Mouse (Mus musculus) kidney, adult 2 months (tissue): ENCODE measurements around the gene Lmln. TPM values are rescaled to one million over a fixed set of nuclear protein-coding genes. Genes with fewer than 3 reads are reported as not detected.
"Not testable (repeated sequence)": the region's sequence is repeated elsewhere in the genome, so short reads cannot be mapped to it uniquely, and the experiment has no call there.

Experiments used
- DNase-seq: peaks from one replicate; pipeline ENCODE4 v3.0.0; 2021
- H3K27ac ChIP-seq: fragments of 200-500 bp; 2 replicates; pipeline ENCODE4 v1.5.1; 2012; ENCODE audit warnings: low read depth, low read length, control low read depth, inconsistent platforms; ENCODE audit not compliant: insufficient read depth
- H3K27me3 ChIP-seq: fragments of 200-500 bp; replicated peaks from 2 replicates; pipeline ENCODE4 v1.6.1; 2012; ENCODE audit warnings: mild to moderate bottlenecking, moderate library complexity, low read length, inconsistent platforms; ENCODE audit not compliant: control insufficient read depth, insufficient read depth
- H3K36me3 ChIP-seq: fragments of 200-500 bp; 2 replicates; pipeline ENCODE4 v1.6.1; 2012; ENCODE audit warnings: mild to moderate bottlenecking, moderate library complexity, low read length, inconsistent platforms; ENCODE audit not compliant: control insufficient read depth, insufficient read depth
- H3K4me1 ChIP-seq: fragments of 200-500 bp; 2 replicates; pipeline ENCODE4 v1.6.1; 2011; ENCODE audit warnings: low read length; ENCODE audit not compliant: control insufficient read depth, insufficient read depth
- H3K4me3 ChIP-seq: fragments of 200-500 bp; 2 replicates; pipeline ENCODE4 v1.5.1; 2011; ENCODE audit warnings: mild to moderate bottlenecking, low read depth, low read length, control low read depth; ENCODE audit not compliant: insufficient read depth
- CTCF ChIP-seq: fragments of 200-500 bp; conservative IDR thresholded peaks from 2 replicates; pipeline ENCODE4 v1.5.1; 2011; ENCODE audit warnings: low read depth, mild to moderate bottlenecking, control low read depth, low read length, moderate library complexity, mixed read lengths; ENCODE audit not compliant: insufficient read depth, insufficient read length
- POLR2A ChIP-seq: fragments of 200-500 bp; IDR thresholded peaks from one replicate; pipeline ENCODE4 v1.6.1; 2011; ENCODE audit warnings: low read depth, low read length, control low read depth
- WGBS: fragments of 180-500 bp; shearing (Covaris S2); methylation state at CpG from one replicate; pipeline ENCODE4 v1.1.7; 2018; 5-methylcytosine and 5-hydroxymethylcytosine counted together
- polyA plus RNA-seq: library from polyadenylated mRNA; depleted of rRNA; stranded (reverse); fragments of >200 nt; gene quantifications from 2 replicates; pipeline ENCODE4 v1.2.3, GENCODE M21; 2012; rRNA removed

Lmln gene
- polyA plus RNA-seq, 1 experiment: 3.1 TPM

DNA sequence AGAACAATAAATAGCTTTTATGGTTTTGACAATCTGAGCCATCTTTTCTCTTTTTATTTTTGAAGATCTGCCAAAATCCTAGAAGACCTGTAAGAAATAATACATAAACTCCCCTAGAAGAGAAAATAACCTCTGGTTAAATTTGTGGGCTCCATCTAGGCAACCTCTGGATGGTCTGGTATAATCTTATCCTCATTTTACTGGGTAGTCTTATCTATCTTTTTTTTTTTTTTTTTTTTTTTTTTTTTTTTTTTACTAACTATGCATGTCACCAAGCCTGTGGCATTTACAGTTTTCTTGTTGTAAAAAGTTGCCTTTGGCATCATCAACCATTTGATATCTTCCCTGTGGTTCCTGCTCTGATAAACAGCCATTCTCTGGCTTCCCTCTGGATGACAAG is 112.4 kb downstream of the Lmln start:
- no peaks in the 10 kb centered on the region for H3K36me3 ChIP-seq
- no peak overlapping the region for H3K27ac ChIP-seq
- TF ChIP-seq POLR2A: no peak
- TF ChIP-seq CTCF: no peak
- DNase-seq: no peak
- H3K4me1 ChIP-seq: peaks cover 8% of the 10 kb centered on the region; the same call in 1 of the 2 replicates
- H3K4me3 ChIP-seq: no peak overlapping the region
- H3K27me3 ChIP-seq: no peaks in the 10 kb centered on the region

DNA sequence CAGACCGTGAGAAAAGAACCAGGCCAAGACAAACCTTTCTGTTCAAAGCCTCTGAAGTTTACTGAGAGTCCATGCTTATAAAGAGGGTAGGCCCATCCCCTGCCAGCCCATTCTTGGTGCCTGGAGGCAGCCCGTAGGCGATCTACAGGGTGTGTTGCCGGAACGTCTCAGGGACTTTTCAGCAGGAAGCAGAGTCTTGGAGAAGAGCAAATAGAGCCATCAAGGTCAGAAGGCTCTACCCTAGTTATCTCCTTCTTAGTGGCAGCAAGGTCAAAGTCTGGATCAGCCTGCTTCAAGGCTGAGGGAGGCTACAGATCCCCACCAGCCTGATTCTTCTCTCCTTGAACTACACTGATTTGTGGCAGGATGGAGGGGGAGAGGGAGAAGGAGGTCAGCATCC is 114.5 kb downstream of the Lmln start:
- not testable (repeated sequence) for H3K4me3 ChIP-seq, DNase-seq, H3K36me3 ChIP-seq, H3K27ac ChIP-seq, H3K4me1 ChIP-seq, H3K27me3 ChIP-seq
- 91% methylated on average over 5 of the region's 5 CpGs for WGBS

Other genes with a start within 250 kb of the Lmln start
- gene Fyttd1, start 185.0 kb upstream of the Lmln start, polyA plus RNA-seq: 6.2 and 9.0 TPM in 2 replicates
- 36.9 and 38.9 TPM in 2 replicates for gene Rubcn, start 184.8 kb upstream of the Lmln start, polyA plus RNA-seq
- 20.6 and 21.0 TPM in 2 replicates for gene Lrch3, start 148.4 kb upstream of the Lmln start, polyA plus RNA-seq
- 2.8 and 3.8 TPM in 2 replicates for gene Iqcg, start 6.3 kb upstream of the Lmln start, polyA plus RNA-seq
- gene Rpl35a, start 6.1 kb upstream of the Lmln start, polyA plus RNA-seq: 307 and 414 TPM in 2 replicates
- gene Osbpl11, start 122.5 kb downstream of the Lmln start, polyA plus RNA-seq: 14.1 and 14.7 TPM in 2 replicates
- gene Snx4, start 188.9 kb downstream of the Lmln start, polyA plus RNA-seq: 12.1 and 16.2 TPM in 2 replicates